Mouse (Mus musculus): ENCODE measurements around the gene Ccdc33. TPM values are rescaled to one million over a fixed set of nuclear protein-coding genes. Genes with fewer than 3 reads are reported as not detected.

Ccdc33 gene
- total RNA-seq, 2 experiments from 2014 or later: 0.43 to 0.47 TPM

DNA sequence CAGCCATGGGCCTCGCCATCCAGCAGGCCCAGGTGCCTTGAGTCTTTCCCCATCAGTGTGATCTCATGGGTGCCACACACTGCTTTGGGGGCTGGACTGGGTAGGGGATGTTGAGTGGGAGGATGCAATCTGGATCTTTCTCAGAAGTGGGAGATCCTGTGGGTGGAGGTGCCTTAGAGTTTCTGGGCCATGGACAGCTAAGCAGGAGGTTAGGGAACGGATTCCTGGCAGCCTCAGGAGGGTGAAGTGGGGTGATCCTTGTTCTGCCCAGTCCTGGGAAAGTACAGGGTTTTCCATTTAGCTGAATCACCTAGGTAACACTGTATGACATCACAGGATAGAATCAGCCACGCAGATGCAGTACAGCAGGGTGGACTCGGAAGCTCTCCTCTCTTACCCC, 16.6 kb downstream of the Ccdc33 start:
- intact Hi-C loops (cut with DNase I): no loop called here
- DNase-seq (ENCODE audit: extremely low spot score in 1 of 2, low spot score in 2 of 2): no peak

DNA sequence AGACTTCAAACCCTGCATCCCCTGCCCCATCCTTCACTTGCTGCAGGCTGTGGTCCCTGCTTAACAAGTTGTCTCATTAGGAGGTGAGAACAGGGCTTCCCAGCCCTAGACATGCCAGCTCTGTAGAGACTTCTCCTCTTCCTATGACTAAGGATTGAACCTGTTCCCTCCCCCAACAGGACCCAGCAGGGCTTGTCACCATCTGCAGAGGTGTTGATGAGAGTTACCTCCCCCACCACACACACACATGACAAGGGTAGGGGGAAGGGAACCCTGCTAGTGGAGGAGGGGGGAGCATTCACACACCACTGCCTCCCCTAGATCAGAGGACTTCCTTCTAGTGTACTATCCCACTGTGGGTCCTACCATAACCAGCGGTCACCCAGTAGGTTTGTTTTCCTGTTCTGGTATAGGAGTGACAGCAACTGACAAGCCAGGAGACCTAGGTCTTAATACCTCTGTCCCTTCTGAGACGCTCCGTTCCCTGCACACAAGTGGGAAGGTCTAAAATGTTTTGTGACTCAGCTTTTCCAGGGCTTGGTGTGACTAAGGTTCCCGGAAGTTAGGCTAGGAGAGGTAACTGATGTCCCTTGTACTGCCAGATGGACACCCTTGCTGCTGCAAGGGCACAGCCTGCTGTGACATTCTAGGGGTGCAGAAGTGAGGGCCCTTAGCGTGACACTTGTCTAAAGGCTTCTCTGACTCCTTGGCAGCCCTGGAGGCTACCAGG, 18.6 kb downstream of the Ccdc33 start:
- DNase-seq (ENCODE audit: extremely low spot score in 1 of 2, low spot score in 2 of 2): no peak

DNA sequence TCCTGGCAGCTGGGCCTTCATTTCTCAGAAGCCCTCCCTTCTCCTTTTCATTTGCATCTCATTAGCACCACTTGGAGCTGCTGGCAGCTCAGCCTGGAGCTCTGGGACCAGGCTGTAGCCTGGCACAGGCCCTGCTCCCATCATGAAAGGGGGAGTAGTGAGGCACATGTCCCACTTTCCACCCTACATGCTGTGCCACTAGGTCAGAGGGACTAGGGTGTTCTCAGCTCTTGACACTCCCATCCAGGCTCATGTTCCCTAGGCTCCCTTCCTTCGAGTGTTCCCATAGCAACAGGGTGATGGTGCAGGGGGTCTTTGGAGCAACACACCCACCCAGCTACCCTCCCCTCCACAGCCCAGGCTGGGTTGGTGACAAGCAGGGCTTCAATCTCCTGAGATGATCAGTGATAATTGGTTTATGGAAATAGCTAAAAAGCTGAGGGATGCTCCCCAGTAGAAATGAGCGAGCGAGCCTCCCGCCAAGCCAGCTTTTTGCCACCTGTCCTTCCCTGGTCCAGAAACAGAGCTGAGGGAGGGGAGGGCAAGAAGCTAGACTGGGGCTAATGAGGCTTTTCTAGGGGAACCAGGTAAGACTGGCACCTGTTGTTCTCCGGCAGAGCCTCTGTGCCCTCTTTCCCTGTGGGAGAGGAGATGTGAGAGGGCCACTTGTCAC, 21.9 kb downstream of the Ccdc33 start:
- DNase-seq (ENCODE audit: extremely low spot score in 1 of 2, low spot score in 2 of 2): peak in 1 of 2 experiments; percentile 52
- intact Hi-C loops (cut with DNase I): no loop called here

More for the DNA sequence above, 18.6 kb downstream of the Ccdc33 start:
- intact Hi-C loops (cut with DNase I): no loop called here

GRCm38 (mm10) chr9:58095977-58096376, 22.6 kb downstream of the Ccdc33 start:
- no peak for DNase-seq (ENCODE audit: extremely low spot score in 1 of 2, low spot score in 2 of 2)
- intact Hi-C loops (cut with DNase I): no loop called here

DNA sequence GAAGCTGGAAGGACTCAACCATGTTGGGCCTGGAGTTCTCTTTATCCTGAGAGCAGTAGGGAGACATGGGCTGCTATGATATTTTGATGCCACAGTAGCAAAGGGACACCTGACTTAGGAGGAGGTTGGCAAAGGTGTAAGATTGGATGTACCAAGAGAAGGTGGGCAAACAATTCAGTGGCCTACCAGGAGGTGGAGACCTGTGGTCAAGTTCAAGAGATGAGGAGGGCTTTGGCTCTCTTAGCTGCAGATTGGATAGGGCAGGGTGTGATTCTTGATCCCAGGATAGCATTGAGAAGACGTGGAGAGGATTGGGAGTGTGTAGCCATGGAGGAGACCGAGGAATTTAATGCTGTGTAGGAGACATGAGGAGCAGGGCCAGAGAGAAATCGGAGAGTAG, 24.8 kb downstream of the Ccdc33 start:
- intact Hi-C loops (cut with DNase I): no loop called here
- DNase-seq (ENCODE audit: extremely low spot score in 1 of 2, low spot score in 2 of 2): no peak

- DNase-seq (ENCODE audit: extremely low spot score in 1 of 2, low spot score in 2 of 2): no peak
- intact Hi-C loops (cut with DNase I): no loop called here
Observed at GRCm38 (mm10) chr9:58092581-58093269, 25.9 kb downstream of the Ccdc33 start.

GRCm38 (mm10) chr9:58091623-58092425, 26.8 kb downstream of the Ccdc33 start:
- intact Hi-C loops (cut with DNase I): no loop called here
- no peak for DNase-seq (ENCODE audit: extremely low spot score in 1 of 2, low spot score in 2 of 2)

GRCm38 (mm10) chr9:58087277-58087998, 31.2 kb downstream of the Ccdc33 start:
- DNase-seq (ENCODE audit: extremely low spot score in 1 of 2, low spot score in 2 of 2): no peak
- intact Hi-C loops (cut with DNase I): no loop called here

GRCm38 (mm10) chr9:58086861-58087260, 31.8 kb downstream of the Ccdc33 start:
- DNase-seq (ENCODE audit: extremely low spot score in 1 of 2, low spot score in 2 of 2): no peak

DNA sequence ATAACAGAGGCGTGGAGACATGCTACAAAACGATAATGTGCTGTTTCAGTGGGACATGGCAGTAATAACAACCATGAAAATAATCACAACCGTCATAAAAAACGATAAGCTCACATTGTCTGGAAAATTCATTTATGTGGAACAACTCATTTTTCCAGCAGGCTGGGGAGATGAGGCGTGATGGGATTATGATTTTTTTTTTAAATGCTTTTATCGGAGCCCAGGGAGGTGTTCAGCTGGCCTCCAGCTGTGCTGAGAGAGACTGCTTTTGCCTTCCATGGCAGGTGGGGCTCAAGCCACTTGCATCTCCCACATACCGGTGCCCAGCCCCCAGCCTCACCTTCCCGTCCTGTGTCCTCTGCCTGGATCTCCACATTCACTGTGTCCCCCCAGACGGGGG, 32.4 kb downstream of the Ccdc33 start:
- intact Hi-C loops (cut with DNase I): no loop called here
- DNase-seq (ENCODE audit: extremely low spot score in 1 of 2, low spot score in 2 of 2): no peak

More at GRCm38 (mm10) chr9:58086861-58087260, 31.8 kb downstream of the Ccdc33 start:
- intact Hi-C loops (cut with DNase I): no loop called here

- peak; percentile 43 to 65 for DNase-seq (ENCODE audit: extremely low spot score in 1 of 2, low spot score in 2 of 2)
- intact Hi-C loops (cut with DNase I): no loop called here
Observed at GRCm38 (mm10) chr9:58085074-58085473, 33.5 kb downstream of the Ccdc33 start.

GRCm38 (mm10) chr9:58084586-58084985, 34.0 kb downstream of the Ccdc33 start:
- DNase-seq (ENCODE audit: extremely low spot score in 1 of 2, low spot score in 2 of 2): no peak
- intact Hi-C loops (cut with DNase I): no loop called here

DNA sequence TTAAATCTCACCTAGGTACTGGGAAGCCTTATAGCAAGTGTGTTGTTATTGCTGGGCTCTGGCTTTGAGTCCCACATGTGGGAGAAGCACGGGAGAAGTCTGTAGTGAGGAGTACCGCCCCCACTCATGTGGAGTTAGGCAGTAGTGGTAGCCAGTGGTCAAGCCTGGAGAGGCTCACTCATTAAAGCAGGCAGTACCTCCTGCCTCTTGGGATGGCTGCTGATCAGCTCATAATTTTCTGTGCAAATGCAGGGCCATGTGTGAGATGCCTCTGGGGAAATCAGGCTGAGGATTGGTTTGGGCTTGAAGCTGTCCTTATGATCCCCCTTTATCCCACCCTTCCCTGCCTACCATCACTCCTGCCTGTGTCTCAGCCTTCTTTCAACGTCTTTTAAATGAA, 44.1 kb downstream of the Ccdc33 start:
- no peak for DNase-seq (ENCODE audit: extremely low spot score in 1 of 2, low spot score in 2 of 2)
- intact Hi-C loops (cut with DNase I): no loop called here

DNA sequence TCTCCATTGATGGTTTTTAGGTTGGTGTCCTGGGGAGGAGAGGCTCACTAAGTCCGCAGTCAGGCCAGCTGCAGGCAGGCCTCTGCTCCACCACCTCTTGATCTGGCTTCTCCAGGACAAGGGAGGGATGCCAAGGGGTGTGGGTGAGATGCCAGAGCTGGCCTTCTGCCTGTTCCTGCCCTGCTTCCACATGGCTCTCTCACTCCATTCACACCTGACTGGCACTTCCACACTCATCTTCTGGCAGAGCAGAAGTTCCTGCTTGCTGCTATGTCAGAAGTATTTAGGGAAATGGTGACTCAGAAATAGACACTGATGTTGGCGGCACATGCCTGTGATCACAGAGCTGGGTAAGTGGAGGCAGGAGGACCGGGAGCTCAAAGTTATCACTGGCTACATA, 51.1 kb downstream of the Ccdc33 start:
- intact Hi-C loops (cut with DNase I): no loop called here
- no peak for DNase-seq (ENCODE audit: extremely low spot score in 1 of 2, low spot score in 2 of 2)

GRCm38 (mm10) chr9:58066731-58067095, 51.9 kb downstream of the Ccdc33 start:
- peak; percentile 59 to 83 for DNase-seq (ENCODE audit: extremely low spot score in 1 of 2, low spot score in 2 of 2)
- intact Hi-C loops (cut with DNase I): no loop called here

DNA sequence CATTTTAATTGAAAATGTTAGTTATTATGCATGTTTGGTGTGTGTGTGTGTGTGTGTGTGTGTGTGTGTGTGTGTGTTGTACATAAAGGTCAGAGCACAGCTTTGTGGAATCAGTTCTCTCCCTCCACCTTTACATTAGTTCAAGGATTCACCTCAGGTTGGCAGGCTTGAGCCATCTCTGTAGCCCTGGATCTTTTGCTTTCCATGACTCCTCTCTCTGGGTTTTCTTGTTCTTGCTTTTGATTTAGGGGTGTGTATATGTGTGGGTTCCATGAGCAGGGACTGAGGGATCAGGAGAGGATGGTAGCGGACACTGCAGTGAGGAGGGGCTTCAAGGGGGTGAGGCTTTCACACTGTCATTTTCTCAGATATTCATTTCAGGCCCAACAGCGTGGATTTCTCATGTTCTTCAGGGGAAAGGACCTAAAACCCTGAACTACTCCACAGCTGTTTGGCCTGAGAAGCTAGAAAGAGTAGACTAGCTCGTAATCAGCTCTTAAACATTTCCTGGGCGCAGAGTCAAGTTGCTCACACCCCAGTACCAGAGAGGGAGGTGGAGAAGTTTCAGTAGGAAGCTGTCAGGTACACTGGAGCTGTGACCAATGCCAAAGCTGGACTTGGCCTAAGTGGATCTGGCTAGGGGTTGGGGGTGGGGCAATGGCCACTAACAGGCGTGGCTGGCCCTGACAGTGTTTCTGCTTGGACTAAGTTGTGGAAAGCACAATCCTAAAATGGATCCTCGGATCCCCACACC, 52.5 kb downstream of the Ccdc33 start:
- DNase-seq (ENCODE audit: extremely low spot score in 1 of 2, low spot score in 2 of 2): no peak
- intact Hi-C loops (cut with DNase I): no loop called here

- no peak for DNase-seq (ENCODE audit: extremely low spot score in 1 of 2, low spot score in 2 of 2)
- intact Hi-C loops (cut with DNase I): no loop called here
Observed at GRCm38 (mm10) chr9:58065532-58065931, 53.1 kb downstream of the Ccdc33 start.

- intact Hi-C loops (cut with DNase I): no loop called here
- no peak for DNase-seq (ENCODE audit: extremely low spot score in 1 of 2, low spot score in 2 of 2)
Observed at GRCm38 (mm10) chr9:58063531-58063930, 55.1 kb downstream of the Ccdc33 start, which contains the start of gene Stra6. Gene Stra6, plus strand, starts transcription at chr9:58063788.
